Mouse (Mus musculus) bone marrow macrophage, adult 2 months (primary cell): ENCODE measurements around the gene Cnst. TPM values are rescaled to one million over a fixed set of nuclear protein-coding genes. Genes with fewer than 3 reads are reported as not detected.

Experiments
- H3K27ac ChIP-seq: 2 replicates; pipeline ENCODE4 v1.5.1; 2012; ENCODE audit warnings: low read depth, low read length; ENCODE audit not compliant: insufficient read depth
- H3K4me1 ChIP-seq: 2 replicates; pipeline ENCODE4 v1.6.1; 2012; ENCODE audit warnings: low read length; ENCODE audit not compliant: control insufficient read depth, insufficient read depth
- H3K4me3 ChIP-seq: 2 replicates; pipeline ENCODE4 v1.5.1; 2012; ENCODE audit warnings: mild to moderate bottlenecking, low read length, moderate library complexity; ENCODE audit not compliant: insufficient read depth
- CTCF ChIP-seq: IDR thresholded peaks from 2 replicates; pipeline ENCODE4 v1.5.1; 2012; ENCODE audit warnings: low read depth, mild to moderate bottlenecking, low read length, moderate library complexity
- POLR2A ChIP-seq: IDR thresholded peaks from 2 replicates; pipeline ENCODE4 v1.6.1; 2012; ENCODE audit warnings: mild to moderate bottlenecking, low read depth, low read length, borderline replicate concordance
- polyA plus RNA-seq: library from polyadenylated mRNA; stranded (reverse); fragments of >200 nt; gene quantifications from 2 replicates; pipeline ENCODE4 v1.2.4, GENCODE M21; 2012; ENCODE audit not compliant: missing spikeins, insufficient read depth, insufficient read length

Cnst gene
- polyA plus RNA-seq, 1 experiment: 11.9 TPM

DNA sequence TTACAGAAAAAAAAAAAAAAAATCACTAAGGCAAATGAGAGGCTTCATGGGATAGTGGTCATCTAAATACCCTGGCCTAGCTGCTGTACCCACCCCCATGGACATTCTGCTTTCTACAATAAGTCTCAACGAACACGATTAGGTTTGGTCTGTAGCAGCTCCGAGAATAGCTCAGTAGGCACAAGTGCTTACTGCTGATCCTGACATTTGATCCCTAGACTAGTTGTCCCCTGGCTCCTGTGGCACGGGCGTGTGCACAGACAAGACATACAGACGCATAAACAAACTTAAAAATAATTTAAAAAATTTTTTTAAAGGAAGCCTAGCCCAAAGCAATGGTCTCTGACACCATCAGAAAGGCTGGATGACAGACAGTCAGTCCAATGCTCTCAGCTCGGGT lies 121.3 kb downstream of the Cnst start:
- H3K4me3 ChIP-seq: peak overlapping the region; percentile 77
- H3K4me1 ChIP-seq: no peaks in the 10 kb centered on the region
- H3K27ac ChIP-seq: no peak overlapping the region
- no peak for TF ChIP-seq CTCF
- TF ChIP-seq POLR2A: no peak

DNA sequence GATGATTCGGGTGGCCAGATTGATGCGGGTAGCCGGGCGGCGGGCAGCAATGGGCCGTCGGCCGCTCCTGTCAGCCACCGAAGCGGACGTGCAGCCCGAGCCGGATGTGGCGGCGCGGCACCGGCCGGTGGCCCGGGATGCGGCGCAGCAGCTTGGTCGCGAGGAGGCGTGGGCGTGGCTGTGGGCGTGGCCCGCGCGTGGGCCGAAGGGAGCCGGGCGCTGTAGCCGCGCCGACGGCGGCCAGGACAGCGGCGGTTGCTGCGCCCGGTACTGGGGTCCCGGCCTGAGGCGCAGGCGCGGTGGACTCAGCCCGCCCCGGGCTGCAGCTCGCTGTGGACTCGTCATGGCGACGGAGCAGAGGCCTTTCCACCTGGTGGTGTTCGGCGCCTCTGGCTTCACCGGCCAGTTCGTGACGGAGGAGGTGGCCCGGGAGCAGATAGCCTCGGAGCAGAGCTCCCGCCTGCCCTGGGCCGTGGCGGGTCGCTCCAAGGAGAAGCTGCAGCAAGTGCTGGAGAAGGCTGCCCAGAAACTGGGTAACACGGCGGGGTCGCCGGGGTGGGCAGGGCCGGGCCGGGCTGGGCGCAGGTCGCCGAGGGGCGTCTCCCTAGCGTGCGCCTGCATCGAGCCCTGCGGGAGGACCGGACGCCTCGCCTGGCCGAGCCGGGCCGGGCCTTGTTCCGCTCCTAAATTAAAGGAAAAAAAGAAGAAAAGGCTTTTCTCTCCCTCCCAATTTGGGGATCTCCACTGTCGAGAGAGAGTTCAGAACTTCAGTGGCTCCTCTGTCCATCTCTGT lies 122.0 kb downstream of the Cnst start, which contains the start of gene Sccpdh:
Sccpdh (plus strand) TSS at position 198 of the 793 bp plus-strand sequence.
- peak within 1 kb of the TSS; percentile 77 for H3K4me3 ChIP-seq
- no peaks in the 10 kb centered on the region for H3K4me1 ChIP-seq
- H3K27ac ChIP-seq: no peak within 1 kb of the TSS
- TF ChIP-seq POLR2A (no peak), CTCF (no peak)

DNA sequence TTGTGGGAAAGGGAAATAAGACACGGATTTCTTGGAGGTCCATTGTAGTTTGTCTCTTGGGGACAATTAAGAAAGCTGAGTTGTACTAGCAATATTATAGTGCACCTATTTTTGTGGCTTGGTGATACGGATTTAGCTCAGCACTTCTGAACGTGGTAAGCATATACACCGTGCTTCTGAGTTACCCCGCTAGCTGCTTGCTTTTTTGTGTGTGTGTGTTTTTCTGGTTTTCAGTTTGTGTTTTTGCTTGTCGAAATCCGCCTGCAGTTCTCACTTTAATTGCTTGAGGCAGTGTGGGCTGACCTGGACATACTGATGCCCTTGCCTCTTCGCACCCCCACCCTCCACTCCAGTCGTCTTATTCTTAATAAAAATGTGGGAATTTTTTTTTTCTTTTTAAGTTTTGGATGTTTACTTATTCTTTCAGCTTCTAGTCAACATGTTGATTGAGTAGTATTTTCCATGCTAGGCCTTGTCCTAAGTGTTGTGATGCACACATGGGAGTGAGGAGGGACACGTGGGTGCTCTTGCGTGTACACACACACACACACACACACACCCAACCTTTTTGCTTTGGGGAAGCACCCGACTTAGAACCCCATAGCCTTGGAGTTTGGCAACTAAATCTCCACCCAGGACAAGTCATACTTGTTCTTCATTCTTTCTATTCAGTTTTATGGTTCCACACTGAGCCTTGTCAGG lies 122.8 kb downstream of the Cnst start:
- TF ChIP-seq POLR2A (no peak), CTCF (no peak)
- Histone ChIP-seq H3K4me3 (peak overlapping the region; percentile 77), H3K27ac (no peak overlapping the region), H3K4me1 (no peaks in the 10 kb centered on the region)

DNA sequence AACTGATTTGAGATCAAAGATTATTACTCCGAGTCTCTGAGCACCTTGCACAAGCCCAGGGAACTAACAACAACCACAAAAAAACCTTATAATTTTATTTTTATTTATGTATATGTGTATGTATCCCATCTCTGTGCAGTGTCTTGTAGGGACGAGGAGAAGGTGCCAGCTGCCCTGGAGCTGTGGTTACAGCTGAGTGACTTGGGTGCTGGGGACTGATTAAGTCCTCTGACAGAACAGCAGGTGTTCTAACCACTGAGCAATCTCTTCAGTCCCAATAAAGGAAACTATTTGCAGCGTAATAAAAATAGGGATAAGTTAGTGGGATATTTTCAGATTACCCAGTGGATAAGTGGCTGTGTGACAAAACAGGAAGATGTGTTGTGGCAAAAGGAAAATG lies 128.2 kb downstream of the Cnst start:
- H3K27ac ChIP-seq: no peak overlapping the region
- TF ChIP-seq CTCF (no peak), POLR2A (no peak)

DNA sequence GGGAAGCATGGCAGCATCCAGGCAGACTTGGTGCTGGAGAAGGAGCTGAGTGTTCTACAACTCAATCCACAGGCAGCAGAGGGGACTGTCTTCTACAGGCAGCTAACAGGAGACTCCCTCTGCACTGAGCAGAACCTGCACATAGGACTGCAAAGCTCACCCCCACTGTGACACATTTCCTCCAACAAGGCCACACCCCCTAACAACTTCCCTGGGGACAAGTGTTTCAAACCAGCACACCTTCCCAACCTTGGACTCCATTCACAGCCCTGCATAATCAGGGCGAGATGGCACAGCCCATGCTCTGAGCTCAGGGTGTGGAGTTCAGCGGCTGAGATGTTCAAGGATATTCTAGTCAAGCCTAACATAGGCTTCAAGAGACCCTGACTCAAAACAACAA lies 130.9 kb downstream of the Cnst start:
- Histone ChIP-seq H3K4me1 (peaks cover 6% of the 10 kb centered on the region), H3K4me3 (no peak overlapping the region), H3K27ac (no peak overlapping the region)
- TF ChIP-seq CTCF: no peak
- no peak for TF ChIP-seq POLR2A

More for the DNA sequence above, 128.2 kb downstream of the Cnst start:
- H3K4me1 ChIP-seq: peaks cover 6% of the 10 kb centered on the region
- no peak overlapping the region for H3K4me3 ChIP-seq

Other genes starting within 250 kb of the Cnst start
- 19.9 and 20.3 TPM in 2 replicates for gene Smyd3, start 28.3 kb upstream of the Cnst start, polyA plus RNA-seq
- 17.1 and 27.9 TPM in 2 replicates for gene Tfb2m, start 103 bp upstream of the Cnst start, polyA plus RNA-seq
- 5.5 and 6.8 TPM in 2 replicates for gene Sccpdh, start 121.8 kb downstream of the Cnst start, polyA plus RNA-seq
- gene Kif28, start 198.9 kb downstream of the Cnst start, polyA plus RNA-seq: not detected in 2 replicates